Mouse (Mus musculus): ENCODE measurements at regions not wholly inside any gene's neighbourhood (a gene's known extent, or its start where the extent isn't known, plus 50 kb on each side); places are given as distances from the start of the nearest gene placed in this dataset.

DNA sequence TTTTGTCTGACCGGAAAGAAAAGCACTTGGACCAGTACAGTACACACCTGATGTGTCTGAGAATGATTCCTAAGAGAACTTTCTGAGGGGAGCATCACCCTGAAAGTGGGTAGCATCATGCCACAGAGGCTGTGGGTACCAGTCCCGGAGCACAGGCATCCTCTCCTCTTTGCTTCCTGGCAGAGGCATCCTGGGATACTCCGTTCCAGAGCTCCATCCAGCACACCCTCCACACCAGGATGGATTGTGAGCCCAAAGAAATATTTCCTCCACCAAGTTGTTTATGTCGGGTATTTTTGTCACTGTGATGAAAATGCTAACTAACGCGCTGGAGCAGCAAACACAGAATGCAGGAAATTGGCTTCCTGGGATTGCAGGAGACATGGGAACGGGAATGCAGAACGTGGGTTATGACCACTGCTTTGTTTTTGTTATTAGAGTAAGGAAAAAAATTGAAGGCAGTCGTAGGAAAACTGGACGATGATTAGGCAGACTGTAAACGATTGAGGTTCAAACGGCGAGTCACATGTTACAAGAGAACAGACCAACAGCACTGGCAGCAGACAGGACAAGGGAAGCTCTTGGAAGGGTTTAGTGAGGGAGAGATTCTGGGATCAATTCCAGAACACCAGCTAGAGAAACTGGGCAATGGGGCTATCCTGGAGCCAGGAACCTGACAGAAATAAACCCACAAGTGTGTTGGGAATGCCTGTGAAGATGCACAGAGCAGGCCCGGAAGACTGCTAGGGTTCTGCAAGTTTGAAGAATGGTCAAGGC lies 134.6 kb downstream of the Fgf18 start:
- no peaks in the 10 kb centered on the region for H3K36me3 ChIP-seq (ENCODE audit: control insufficient read depth in 1 of 2, insufficient read depth in 2 of 2, low read length in 2 of 2)
- no peak for DNase-seq (ENCODE audit: low read depth, low spot score)
- no peaks in the 10 kb centered on the region for H3K27me3 ChIP-seq (ENCODE audit: control insufficient read depth in 1 of 2, insufficient read depth in 2 of 2, low read length in 2 of 2)
- H3K9ac ChIP-seq (ENCODE audit: control insufficient read depth, low read depth, low read length, poor library complexity, severe bottlenecking), result no peak overlapping the region
- H3K4me1 ChIP-seq (ENCODE audit: control insufficient read depth in 1 of 2, insufficient read depth in 2 of 2, low read length in 2 of 2), result no peaks in the 10 kb centered on the region
- H3K79me2 ChIP-seq (ENCODE audit: control insufficient read depth, insufficient read depth, low read length, poor library complexity), result no peaks in the 10 kb centered on the region
- TF ChIP-seq CTCF (IDR thresholded peaks at IDR 0.05 in 2 of 3, conservative IDR thresholded peaks at IDR 0.05 in 1 of 3; ENCODE audit: control insufficient read depth in 1 of 3, insufficient read depth in 1 of 3, low read depth in 2 of 3, low read length in 3 of 3, poor library complexity in 1 of 3, severe bottlenecking in 1 of 3) (no peak), POLR2AphosphoS5 (IDR thresholded peaks at IDR 0.05; ENCODE audit: borderline replicate concordance, low read depth, low read length) (no peak), KAT2A (conservative IDR thresholded peaks at IDR 0.05; ENCODE audit: low read depth, low read length) (no peak), NRF1 (IDR thresholded peaks at IDR 0.05; ENCODE audit: insufficient read depth, low read depth, low read length, poor library complexity, severe bottlenecking) (no peak), TBP (IDR thresholded peaks at IDR 0.05; ENCODE audit: low read depth, low read length) (no peak), SMC3 (IDR thresholded peaks at IDR 0.05; ENCODE audit: low read depth, low read length) (no peak), NELFE (IDR thresholded peaks at IDR 0.05; ENCODE audit: low read depth, low read length) (no peak), CHD1 (IDR thresholded peaks at IDR 0.05; ENCODE audit: low read depth, low read length) (no peak), ELF1 (IDR thresholded peaks at IDR 0.05; ENCODE audit: low read depth, low read length) (no peak), RAD21 (IDR thresholded peaks at IDR 0.05; ENCODE audit: low read depth, low read length) (no peak), UBTF (IDR thresholded peaks at IDR 0.05; ENCODE audit: borderline replicate concordance, insufficient read depth, low read depth, low read length) (no peak), TAL1 (IDR thresholded peaks at IDR 0.05; ENCODE audit: low read length) (no peak), MAFK (IDR thresholded peaks at IDR 0.05; ENCODE audit: borderline replicate concordance, low read depth, low read length) (no peak)
- no peak overlapping the region for H3K4me3 ChIP-seq (ENCODE audit: control insufficient read depth in 1 of 2, insufficient read depth in 1 of 2, low read depth in 2 of 2, low read length in 2 of 2)
- H3K9me3 ChIP-seq (replicated peaks; ENCODE audit: insufficient read depth, low read length), result no peaks in the 10 kb centered on the region
- no peak overlapping the region for H3K27ac ChIP-seq (ENCODE audit: control insufficient read depth, low read depth, low read length)

DNA sequence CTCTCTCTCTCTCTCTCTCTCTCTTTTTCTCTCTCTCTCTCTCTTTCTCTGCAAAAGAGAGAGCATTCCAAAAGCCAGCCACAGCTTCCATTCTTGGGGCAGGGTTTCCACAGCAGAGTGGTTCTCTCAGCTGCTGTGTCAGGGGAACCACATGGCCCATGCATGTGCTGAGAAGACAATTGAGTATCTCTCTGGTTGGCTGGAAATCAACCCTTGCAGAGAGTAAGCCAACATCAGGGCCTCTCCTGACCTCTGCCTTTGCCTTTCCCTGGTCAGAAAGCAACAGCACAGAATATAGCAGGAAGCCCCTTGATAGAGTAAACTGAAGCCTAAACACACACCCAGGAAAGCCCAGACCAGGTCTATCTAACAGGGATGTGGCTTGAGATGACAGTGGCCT lies 138.6 kb downstream of the Fgf18 start:
- no peak for DNase-seq (ENCODE audit: low read depth, low spot score)
- TF ChIP-seq E2F4 (IDR thresholded peaks at IDR 0.05; ENCODE audit: borderline replicate concordance, low read depth, low read length), result no peak
- no peak for TF ChIP-seq MAZ (IDR thresholded peaks at IDR 0.05; ENCODE audit: low read depth, low read length)
- TF ChIP-seq TCF12 (IDR thresholded peaks at IDR 0.05; ENCODE audit: low read depth, low read length), result no peak
- TF ChIP-seq ZC3H11A (IDR thresholded peaks at IDR 0.05; ENCODE audit: low read depth, low read length), result no peak
- TF ChIP-seq BHLHE40 (IDR thresholded peaks at IDR 0.05; ENCODE audit: borderline replicate concordance, low read depth, low read length), result no peak
- TF ChIP-seq GATA1 (IDR thresholded peaks at IDR 0.05; ENCODE audit: low read depth, low read length), result no peak
- TF ChIP-seq ZNF384 (IDR thresholded peaks at IDR 0.05; ENCODE audit: low read depth, low read length), result no peak
- TF ChIP-seq TAL1 (IDR thresholded peaks at IDR 0.05; ENCODE audit: low read length), result no peak
- no peaks in the 10 kb centered on the region for H3K27me3 ChIP-seq (ENCODE audit: control insufficient read depth in 1 of 2, insufficient read depth in 2 of 2, low read length in 2 of 2)

More for the DNA sequence above, 138.6 kb downstream of the Fgf18 start:
- Histone ChIP-seq H3K9me3 (replicated peaks; ENCODE audit: insufficient read depth, low read length) (no peaks in the 10 kb centered on the region), H3K4me3 (ENCODE audit: control insufficient read depth in 1 of 2, insufficient read depth in 1 of 2, low read depth in 2 of 2, low read length in 2 of 2) (no peak overlapping the region), H3K9ac (ENCODE audit: control insufficient read depth, low read depth, low read length, poor library complexity, severe bottlenecking) (no peak overlapping the region), H3K4me1 (ENCODE audit: control insufficient read depth in 1 of 2, insufficient read depth in 2 of 2, low read length in 2 of 2) (no peaks in the 10 kb centered on the region), H3K27ac (ENCODE audit: control insufficient read depth, low read depth, low read length) (no peak overlapping the region), H3K79me2 (ENCODE audit: control insufficient read depth, insufficient read depth, low read length, poor library complexity) (no peaks in the 10 kb centered on the region), H3K36me3 (ENCODE audit: control insufficient read depth in 1 of 2, insufficient read depth in 2 of 2, low read length in 2 of 2) (no peaks in the 10 kb centered on the region)
